Mouse (Mus musculus): ENCODE results near the gene Ankrd17.

Ankrd17 gene

GRCm38 (mm10) chr5:90366121-90367066 lies at the start of gene Ankrd17:
Ankrd17 (minus strand) TSS chr5:90366577.
- DNase-seq (ENCODE audit: low spot score in 2 of 2) = peak; percentile 84 to 86

- no peak for DNase-seq (ENCODE audit: low spot score in 2 of 2)
These were observed 48.5 kb upstream of the Ankrd17 start for GRCm38 (mm10) chr5:90414925-90415295.

GRCm38 (mm10) chr5:90414142-90414924 lies 48.0 kb upstream of the Ankrd17 start:
- no peak for DNase-seq (ENCODE audit: low spot score in 2 of 2)

GRCm38 (mm10) chr5:90405210-90405609 lies 38.8 kb upstream of the Ankrd17 start:
- no peak for DNase-seq (ENCODE audit: low spot score in 2 of 2)

GRCm38 (mm10) chr5:90396817-90397216 lies 30.4 kb upstream of the Ankrd17 start:
- no peak for DNase-seq (ENCODE audit: low spot score in 2 of 2)

- no peak for DNase-seq (ENCODE audit: low spot score in 2 of 2)
These were observed 27.9 kb upstream of the Ankrd17 start for GRCm38 (mm10) chr5:90394322-90394721.

GRCm38 (mm10) chr5:90393764-90394163 lies 27.4 kb upstream of the Ankrd17 start:
- DNase-seq (ENCODE audit: low spot score in 2 of 2) = no peak

- DNase-seq (ENCODE audit: low spot score in 2 of 2) = no peak
These were observed 16.7 kb upstream of the Ankrd17 start for GRCm38 (mm10) chr5:90383080-90383479.

- no peak for DNase-seq (ENCODE audit: low spot score in 2 of 2)
These were observed 15.1 kb upstream of the Ankrd17 start for GRCm38 (mm10) chr5:90381458-90381857.

- DNase-seq (ENCODE audit: low spot score in 2 of 2) = no peak
These were observed 7.3 kb upstream of the Ankrd17 start for GRCm38 (mm10) chr5:90373708-90374107.

- DNase-seq (ENCODE audit: low spot score in 2 of 2) = no peak
These were observed 4.0 kb upstream of the Ankrd17 start for GRCm38 (mm10) chr5:90370401-90370800.

- no peak for DNase-seq (ENCODE audit: low spot score in 2 of 2)
These were observed 608 bp upstream of the Ankrd17 start, which contains the start of gene Gm9958 for GRCm38 (mm10) chr5:90367067-90367303. Gm9958 (plus strand) TSS chr5:90367204.

GRCm38 (mm10) chr5:90365141-90365951 lies 1.0 kb downstream of the Ankrd17 start:
- DNase-seq (ENCODE audit: low spot score in 2 of 2) = peak; percentile 15 to 48

- peak; percentile 54 to 58 for DNase-seq (ENCODE audit: low spot score in 2 of 2)
These were observed 1.9 kb downstream of the Ankrd17 start for GRCm38 (mm10) chr5:90364526-90364925.

- no peak for DNase-seq (ENCODE audit: low spot score in 2 of 2)
These were observed 10.6 kb downstream of the Ankrd17 start for GRCm38 (mm10) chr5:90355824-90356223.

- DNase-seq (ENCODE audit: low spot score in 2 of 2) = no peak
These were observed 12.6 kb downstream of the Ankrd17 start for GRCm38 (mm10) chr5:90353552-90354317.

- DNase-seq (ENCODE audit: low spot score in 2 of 2) = no peak
These were observed 19.5 kb downstream of the Ankrd17 start for GRCm38 (mm10) chr5:90346877-90347276.

- DNase-seq (ENCODE audit: low spot score in 2 of 2) = no peak
These were observed 25.5 kb downstream of the Ankrd17 start for GRCm38 (mm10) chr5:90340847-90341246.

- DNase-seq (ENCODE audit: low spot score in 2 of 2) = no peak
These were observed 26.4 kb downstream of the Ankrd17 start for GRCm38 (mm10) chr5:90339953-90340343.

- DNase-seq (ENCODE audit: low spot score in 2 of 2) = peak in 1 of 2 experiments; percentile 31
These were observed 27.0 kb downstream of the Ankrd17 start for GRCm38 (mm10) chr5:90339129-90339952.
